Mouse (Mus musculus): ENCODE measurements at regions not wholly inside any gene's neighbourhood (a gene's known extent, or its start where the extent isn't known, plus 50 kb on each side); places are given as distances from the start of the nearest gene placed in this dataset.

- no peak for DNase-seq (ENCODE audit: low spot score)
Measured at GRCm38 (mm10) chr8:78877423-78877822, 56.5 kb upstream of the Lsm6 start.

- no peak for DNase-seq (ENCODE audit: low spot score)
Measured at GRCm38 (mm10) chr8:78889708-78890107, 68.8 kb upstream of the Lsm6 start.

GRCm38 (mm10) chr8:78890571-78890970 is 69.6 kb upstream of the Lsm6 start:
- no peak for DNase-seq (ENCODE audit: low spot score)

- peak; percentile 36 for DNase-seq (ENCODE audit: low spot score)
Measured at GRCm38 (mm10) chr8:78899887-78900286, 78.9 kb upstream of the Lsm6 start.

GRCm38 (mm10) chr8:78903034-78903433 is 82.1 kb upstream of the Lsm6 start:
- DNase-seq (ENCODE audit: low spot score), result no peak

GRCm38 (mm10) chr8:78907918-78908317 is 87.0 kb upstream of the Lsm6 start:
- no peak for DNase-seq (ENCODE audit: low spot score)

- no peak for DNase-seq (ENCODE audit: low spot score)
Measured at GRCm38 (mm10) chr8:78911288-78911873, 90.4 kb upstream of the Lsm6 start.

GRCm38 (mm10) chr8:78912470-78912869 is 91.5 kb upstream of the Lsm6 start:
- no peak for DNase-seq (ENCODE audit: low spot score)

GRCm38 (mm10) chr8:78913823-78914222 is 92.9 kb upstream of the Lsm6 start:
- DNase-seq (ENCODE audit: low spot score), result no peak

GRCm38 (mm10) chr8:78930610-78931397 is 97.4 kb upstream of the Zfp827 start:
- DNase-seq (ENCODE audit: low spot score), result no peak

- no peak for DNase-seq (ENCODE audit: low spot score)
Measured at GRCm38 (mm10) chr8:78932069-78932468, 96.2 kb upstream of the Zfp827 start.

GRCm38 (mm10) chr8:78940049-78940448 is 88.2 kb upstream of the Zfp827 start:
- no peak for DNase-seq (ENCODE audit: low spot score)

GRCm38 (mm10) chr8:78941558-78941957 is 86.7 kb upstream of the Zfp827 start:
- DNase-seq (ENCODE audit: low spot score), result no peak

GRCm38 (mm10) chr8:78944367-78944766 is 83.9 kb upstream of the Zfp827 start:
- DNase-seq (ENCODE audit: low spot score), result no peak

GRCm38 (mm10) chr8:78945607-78946006 is 82.6 kb upstream of the Zfp827 start:
- DNase-seq (ENCODE audit: low spot score), result no peak

- no peak for DNase-seq (ENCODE audit: low spot score)
Measured at GRCm38 (mm10) chr8:78946085-78946484, 82.2 kb upstream of the Zfp827 start.

GRCm38 (mm10) chr8:78975034-78975433 is 53.2 kb upstream of the Zfp827 start:
- no peak for DNase-seq (ENCODE audit: low spot score)
